Mouse (Mus musculus) G1E (cell line): ENCODE measurements around the gene Tanc2.

ENCODE experiments used
- CTCF ChIP-seq: IDR thresholded peaks from 2 replicates; pipeline ENCODE4 v1.5.1; 2012; ENCODE audit warnings: low read depth, low read length, inconsistent platforms, mixed read lengths
- GATA1 ChIP-seq: IDR thresholded peaks from 2 replicates; pipeline ENCODE4 v1.6.1; 2012; ENCODE audit warnings: borderline replicate concordance, low read length, inconsistent platforms, mixed read lengths
- GATA2 ChIP-seq: IDR thresholded peaks from 2 replicates; pipeline ENCODE4 v1.6.1; 2012; ENCODE audit warnings: low read depth, low read length, inconsistent platforms, borderline replicate concordance
- POLR2AphosphoS5 ChIP-seq: IDR thresholded peaks from 2 replicates; pipeline ENCODE4 v1.6.1; 2012; ENCODE audit warnings: low read depth, low read length, inconsistent platforms; ENCODE audit not compliant: insufficient replicate concordance
- TAL1 ChIP-seq: conservative IDR thresholded peaks from 2 replicates; pipeline ENCODE4 v1.6.1; 2012; ENCODE audit warnings: low read depth, low read length, inconsistent platforms, mixed read lengths

- TF ChIP-seq CTCF (no peak), TAL1 (no peak), GATA1 (no peak), POLR2AphosphoS5 (no peak), GATA2 (no peak)
Observed at GRCm38 (mm10) chr11:105777802-105778201, 188.0 kb downstream of the Tanc2 start.
